Mouse (Mus musculus) limb, embryonic 15.5 days (tissue): ENCODE data around the gene Lrmp. TPM values are rescaled to one million over a fixed set of nuclear protein-coding genes. Genes with fewer than 3 reads are reported as not detected.

Source experiments
- ATAC-seq: fragments of 200-750 bp; cut with Nextera tagmentation; 2 replicates; pipeline ENCODE4 v1.8.0; 2017; ENCODE audit warnings: low read depth, moderate TSS enrichment; ENCODE audit not compliant: insufficient number of reproducible peaks, low FRiP score, low TSS enrichment
- H3K27ac ChIP-seq: fragments of 300-500 bp; sonication (generic); 2 replicates; pipeline ENCODE4 v1.5.1; 2015; ENCODE audit warnings: moderate library complexity, mild to moderate bottlenecking, inconsistent platforms
- H3K27me3 ChIP-seq: fragments of 300-500 bp; sonication (generic); 2 replicates; pipeline ENCODE4 v1.6.1; 2015; ENCODE audit warnings: inconsistent platforms
- H3K36me3 ChIP-seq: fragments of 300-500 bp; sonication (generic); 2 replicates; pipeline ENCODE4 v1.6.1; 2015; ENCODE audit warnings: inconsistent platforms
- H3K4me1 ChIP-seq: fragments of 300-500 bp; sonication (generic); 2 replicates; pipeline ENCODE4 v1.6.1; 2015; ENCODE audit warnings: inconsistent platforms
- H3K4me2 ChIP-seq: fragments of 300-500 bp; sonication (generic); 2 replicates; pipeline ENCODE4 v1.6.1; 2015; ENCODE audit warnings: mild to moderate bottlenecking, inconsistent platforms
- H3K4me3 ChIP-seq: fragments of 300-500 bp; sonication (generic); 2 replicates; pipeline ENCODE4 v1.5.1; 2015; ENCODE audit warnings: mild to moderate bottlenecking, inconsistent platforms
- H3K9ac ChIP-seq: fragments of 300-500 bp; sonication (generic); 2 replicates; pipeline ENCODE4 v1.6.1; 2015; ENCODE audit warnings: inconsistent platforms
- H3K9me3 ChIP-seq: fragments of 300-500 bp; sonication (generic); 2 replicates; pipeline ENCODE4 v1.6.1; 2016; ENCODE audit warnings: inconsistent platforms
- WGBS: fragments of 180-500 bp; shearing (Covaris S2); methylation state at CpG from one replicate; pipeline ENCODE4 v1.1.7; 2015; 5-methylcytosine and 5-hydroxymethylcytosine counted together
- polyA plus RNA-seq: library from polyadenylated mRNA; unstranded; fragments of >200 nt; fragmentation: Nextera tagmentation; extraction: Ambion mirVana; gene quantifications from 2 replicates; pipeline ENCODE4 v1.2.1, GENCODE M21; 2015

Lrmp gene
- polyA plus RNA-seq, 1 experiment from 2014 or later = 6.7 TPM

- H3K4me3 ChIP-seq = no peak overlapping the region
- 86% methylated on average over 2 of the region's 2 CpGs for WGBS
- no peak overlapping the region for H3K27ac ChIP-seq
- peaks cover 11% of the 10 kb centered on the region for H3K36me3 ChIP-seq
- H3K9me3 ChIP-seq = no peaks in the 10 kb centered on the region
- H3K9ac ChIP-seq = no peak overlapping the region
- H3K4me2 ChIP-seq = no peak overlapping the region
- no peak for ATAC-seq
- peaks cover 13% of the 10 kb centered on the region for H3K4me1 ChIP-seq
- no peaks in the 10 kb centered on the region for H3K27me3 ChIP-seq
Observed at GRCm38 (mm10) chr6:145213916-145214315, 98.5 kb downstream of the Lrmp start.

DNA sequence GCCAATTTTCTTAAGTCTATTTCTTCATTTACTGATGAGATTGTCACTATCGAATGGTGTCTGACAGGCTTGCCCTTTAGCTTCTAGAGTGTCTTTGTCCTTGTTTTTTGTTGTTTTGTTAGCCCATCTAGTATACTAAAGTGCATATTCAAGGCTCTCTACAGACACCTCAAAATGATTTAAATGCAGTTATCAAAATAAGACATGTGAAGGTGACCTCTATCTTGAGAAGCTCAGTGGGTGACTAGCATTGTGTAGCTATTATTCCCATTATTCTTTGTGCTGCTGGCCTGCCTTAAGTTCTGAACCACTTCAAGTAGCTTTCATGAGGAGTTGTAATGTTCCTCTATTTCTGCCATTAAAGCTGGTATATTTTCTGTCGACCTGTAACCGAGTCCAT is 100.4 kb downstream of the Lrmp start:
- Histone ChIP-seq H3K4me3 (no peak overlapping the region), H3K9me3 (no peaks in the 10 kb centered on the region), H3K27ac (no peak overlapping the region), H3K36me3 (peaks cover 15% of the 10 kb centered on the region), H3K9ac (no peak overlapping the region), H3K4me2 (no peak overlapping the region), H3K4me1 (peaks cover 7% of the 10 kb centered on the region; the same call in 1 of the 2 replicates), H3K27me3 (no peaks in the 10 kb centered on the region)
- 91% methylated on average over 3 of the region's 3 CpGs for WGBS
- no peak for ATAC-seq

DNA sequence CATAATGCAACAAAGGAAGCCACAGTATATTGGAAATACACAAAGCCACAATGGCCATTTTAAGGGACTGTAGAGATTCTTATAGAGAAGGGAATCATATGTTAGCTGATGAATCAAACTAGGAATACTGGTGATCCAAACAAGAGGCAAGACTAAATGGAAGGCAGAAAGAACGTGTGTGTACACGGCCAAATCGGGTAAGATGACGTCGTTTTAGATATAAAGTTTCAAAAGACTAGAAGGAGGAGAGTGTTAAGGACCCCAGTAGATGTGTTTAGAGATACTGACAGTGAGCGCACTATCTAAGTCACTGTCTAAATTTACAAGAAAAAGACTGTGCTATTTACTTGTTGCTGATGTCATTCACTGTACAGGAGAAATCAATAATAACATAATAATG is 108.8 kb downstream of the Lrmp start:
- 91% methylated on average over 6 of the region's 6 CpGs for WGBS
- Histone ChIP-seq H3K4me2 (no peak overlapping the region), H3K36me3 (peaks cover 6% of the 10 kb centered on the region; the same call in 1 of the 2 replicates), H3K9ac (no peak overlapping the region), H3K4me3 (no peak overlapping the region), H3K27me3 (no peaks in the 10 kb centered on the region), H3K27ac (no peak overlapping the region), H3K9me3 (no peaks in the 10 kb centered on the region), H3K4me1 (no peaks in the 10 kb centered on the region)
- no peak for ATAC-seq

Other genes with a start within 250 kb of the Lrmp start
- gene Bcat1, start 39.5 kb upstream of the Lrmp start, polyA plus RNA-seq = 31.2 and 34.9 TPM in 2 replicates
- 0.29 and 0.41 TPM in 2 replicates for gene Casc1, start 95.4 kb downstream of the Lrmp start, polyA plus RNA-seq
- 31.0 and 34.3 TPM in 2 replicates for gene Etfrf1, start 95.5 kb downstream of the Lrmp start, polyA plus RNA-seq
- gene Kras, start 134.6 kb downstream of the Lrmp start, polyA plus RNA-seq = 64.6 and 65.4 TPM in 2 replicates